Mouse (Mus musculus) inflammation-experienced regulatory T-cells, adult 16 weeks (primary cell): ENCODE data around the gene Lrrc52. TPM values are rescaled to one million over a fixed set of nuclear protein-coding genes. Genes with fewer than 3 reads are reported as not detected.

Source experiments
- polyA plus RNA-seq: library from polyadenylated mRNA; unstranded; fragments of 100-300 nt; shearing (Covaris generic); gene quantifications from one replicate; pipeline ENCODE4 v1.2.1, GENCODE M21; 2017

The Lrrc52 gene
- not detected for polyA plus RNA-seq

GRCm38 (mm10) chr1:167466765-167467426 lies at the start of gene Lrrc52:
Gene Lrrc52, minus strand, starts transcription at chr1:167466780.

Other genes starting within 250 kb of the Lrrc52 start
- 38.4 TPM for gene Uck2, start 181.5 kb downstream of the Lrrc52 start, polyA plus RNA-seq
- gene Tmco1, start 158.4 kb downstream of the Lrrc52 start, polyA plus RNA-seq = 101 TPM
- gene Aldh9a1, start 116.8 kb downstream of the Lrrc52 start, polyA plus RNA-seq = 73.0 TPM
- 3.6 TPM for gene Mgst3, start 72.9 kb downstream of the Lrrc52 start, polyA plus RNA-seq
- not detected for gene Rxrg, start 131.6 kb upstream of the Lrrc52 start, polyA plus RNA-seq
- gene Lmx1a, start 222.5 kb upstream of the Lrrc52 start, polyA plus RNA-seq = not detected